Mouse (Mus musculus): ENCODE measurements at regions not wholly inside any gene's neighbourhood (a gene's known extent, or its start where the extent isn't known, plus 50 kb on each side); places are given as distances from the start of the nearest gene placed in this dataset.

- DNase-seq (ENCODE audit: low spot score in 2 of 2) = no peak
Observed at GRCm38 (mm10) chr13:116795041-116795440, 230.3 kb downstream of the Parp8 start.

GRCm38 (mm10) chr13:116781616-116782015 lies 243.7 kb downstream of the Parp8 start:
- DNase-seq (ENCODE audit: low spot score in 2 of 2) = no peak

GRCm38 (mm10) chr13:116765491-116765890 lies 259.8 kb downstream of the Parp8 start:
- no peak for DNase-seq (ENCODE audit: low spot score in 2 of 2)

- no peak for DNase-seq (ENCODE audit: low spot score in 2 of 2)
Observed at GRCm38 (mm10) chr13:116759912-116760311, 265.4 kb downstream of the Parp8 start.

- DNase-seq (ENCODE audit: low spot score in 2 of 2) = no peak
Observed at GRCm38 (mm10) chr13:116740825-116741224, 284.5 kb downstream of the Parp8 start.

- DNase-seq (ENCODE audit: low spot score in 2 of 2) = no peak
Observed at GRCm38 (mm10) chr13:116723361-116724153, 301.8 kb downstream of the Parp8 start.

GRCm38 (mm10) chr13:116714809-116715208 lies 310.5 kb downstream of the Parp8 start:
- no peak for DNase-seq (ENCODE audit: low spot score in 2 of 2)

GRCm38 (mm10) chr13:116711866-116712593 lies 313.3 kb downstream of the Parp8 start:
- peak in 1 of 2 experiments; percentile 7 for DNase-seq (ENCODE audit: low spot score in 2 of 2)

GRCm38 (mm10) chr13:116711148-116711865 lies 314.0 kb downstream of the Parp8 start:
- DNase-seq (ENCODE audit: low spot score in 2 of 2) = no peak

GRCm38 (mm10) chr13:116709671-116710070 lies 315.7 kb downstream of the Parp8 start:
- no peak for DNase-seq (ENCODE audit: low spot score in 2 of 2)

GRCm38 (mm10) chr13:116708846-116709245 lies 316.5 kb downstream of the Parp8 start:
- DNase-seq (ENCODE audit: low spot score in 2 of 2) = no peak

- no peak for DNase-seq (ENCODE audit: low spot score in 2 of 2)
Observed at GRCm38 (mm10) chr13:116708456-116708780, 316.9 kb downstream of the Parp8 start.

GRCm38 (mm10) chr13:116707621-116708455 lies 317.5 kb downstream of the Parp8 start:
- no peak for DNase-seq (ENCODE audit: low spot score in 2 of 2)

GRCm38 (mm10) chr13:116706401-116707330 lies 318.7 kb downstream of the Parp8 start:
- DNase-seq (ENCODE audit: low spot score in 2 of 2) = no peak

GRCm38 (mm10) chr13:116705611-116706386 lies 319.5 kb downstream of the Parp8 start:
- no peak for DNase-seq (ENCODE audit: low spot score in 2 of 2)

GRCm38 (mm10) chr13:116688714-116689113 lies 336.6 kb downstream of the Parp8 start:
- no peak for DNase-seq (ENCODE audit: low spot score in 2 of 2)

Data from heart, adult 9 months (tissue).